Mouse (Mus musculus) thymus, adult 2 months (tissue): ENCODE results near the gene Creb3l1. TPM values are rescaled to one million over a fixed set of nuclear protein-coding genes. Genes with fewer than 3 reads are reported as not detected.

Experiments
- DNase-seq: peaks from one replicate; pipeline ENCODE4 v3.0.0; 2021
- H3K27ac ChIP-seq: fragments of 200-500 bp; 2 replicates; pipeline ENCODE4 v1.5.1; 2012; ENCODE audit warnings: low read length, control low read depth; ENCODE audit not compliant: control insufficient read depth, insufficient read depth
- H3K27me3 ChIP-seq: fragments of 200-500 bp; 2 replicates; pipeline ENCODE4 v1.6.1; 2012; ENCODE audit warnings: mild to moderate bottlenecking, low read length, moderate library complexity, mixed read lengths; ENCODE audit not compliant: control insufficient read depth, insufficient read depth
- H3K36me3 ChIP-seq: fragments of 200-500 bp; 2 replicates; pipeline ENCODE4 v1.6.1; 2012; ENCODE audit warnings: mild to moderate bottlenecking, low read length, moderate library complexity; ENCODE audit not compliant: control insufficient read depth, insufficient read depth
- H3K4me1 ChIP-seq: fragments of 200-500 bp; replicated peaks from 2 replicates; pipeline ENCODE4 v1.6.1; 2012; ENCODE audit warnings: low read length; ENCODE audit not compliant: control insufficient read depth, insufficient read depth
- H3K4me3 ChIP-seq: fragments of 200-500 bp; 2 replicates; pipeline ENCODE4 v1.5.1; 2012; ENCODE audit warnings: mild to moderate bottlenecking, low read length, control low read depth, moderate library complexity; ENCODE audit not compliant: control insufficient read depth, insufficient read depth
- CTCF ChIP-seq: fragments of 200-500 bp; IDR thresholded peaks from 2 replicates; pipeline ENCODE4 v1.5.1; 2012; ENCODE audit warnings: mild to moderate bottlenecking, control low read depth, low read length, moderate library complexity, borderline replicate concordance; ENCODE audit not compliant: control insufficient read depth, poor library complexity, insufficient read depth; ENCODE audit errors: extremely low read depth
- POLR2A ChIP-seq: fragments of 200-500 bp; IDR thresholded peaks from 2 replicates; pipeline ENCODE4 v1.6.1; 2012; ENCODE audit warnings: mild to moderate bottlenecking, low read length, control low read depth, moderate library complexity; ENCODE audit not compliant: control insufficient read depth, poor library complexity, insufficient read depth; ENCODE audit errors: extremely low read depth
- WGBS: fragments of 180-500 bp; shearing (Covaris S2); methylation state at CpG from one replicate; pipeline ENCODE4 v1.1.7; 2018; 5-methylcytosine and 5-hydroxymethylcytosine counted together
- polyA plus RNA-seq: library from polyadenylated mRNA; depleted of rRNA; stranded (reverse); fragments of >200 nt; gene quantifications from 2 replicates; pipeline ENCODE4 v1.2.3, GENCODE M21; 2012

Gene Creb3l1
- polyA plus RNA-seq, 1 experiment = 1.8 TPM

GRCm38 (mm10) chr2:92056760-92057159, 32.5 kb upstream of the Creb3l1 start:
- Histone ChIP-seq H3K36me3 (no peaks in the 10 kb centered on the region), H3K4me3 (no peak overlapping the region), H3K4me1 (peaks cover 19% of the 10 kb centered on the region), H3K27ac (no peak overlapping the region), H3K27me3 (peaks cover 13% of the 10 kb centered on the region; the same call in 1 of the 2 replicates)
- 94% methylated on average over 13 of the region's 13 CpGs for WGBS
- DNase-seq = no peak
- TF ChIP-seq POLR2A = no peak
- no peak for TF ChIP-seq CTCF

GRCm38 (mm10) chr2:92055831-92056236, 31.5 kb upstream of the Creb3l1 start:
- H3K36me3 ChIP-seq = no peaks in the 10 kb centered on the region
- H3K4me3 ChIP-seq = peak overlapping the region; percentile 36
- peaks cover 13% of the 10 kb centered on the region; the same call in 1 of the 2 replicates for H3K27me3 ChIP-seq
- H3K4me1 ChIP-seq = peaks cover 19% of the 10 kb centered on the region
- TF ChIP-seq CTCF (no peak; the same call in 1 of the 2 replicates), POLR2A (no peak)
- peak; percentile 56 for DNase-seq
- H3K27ac ChIP-seq = no peak overlapping the region
- 7% methylated on average over 14 of the region's 14 CpGs for WGBS

GRCm38 (mm10) chr2:92055101-92055813, 31.0 kb upstream of the Creb3l1 start:
- 6% methylated on average over 38 of the region's 38 CpGs for WGBS
- no peak overlapping the region for H3K27ac ChIP-seq
- H3K4me3 ChIP-seq = peak overlapping the region; percentile 36
- H3K36me3 ChIP-seq = no peaks in the 10 kb centered on the region
- DNase-seq = peak; percentile 89
- peaks cover 10% of the 10 kb centered on the region; the same call in 1 of the 2 replicates for H3K27me3 ChIP-seq
- peaks cover 19% of the 10 kb centered on the region for H3K4me1 ChIP-seq
- TF ChIP-seq POLR2A (no peak), CTCF (peak; percentile 14; the same call in 1 of the 2 replicates)

- Histone ChIP-seq H3K4me3 (no peak overlapping the region), H3K27ac (no peak overlapping the region), H3K4me1 (peaks cover 9% of the 10 kb centered on the region), H3K36me3 (no peaks in the 10 kb centered on the region), H3K27me3 (no peaks in the 10 kb centered on the region)
- TF ChIP-seq CTCF (no peak), POLR2A (no peak)
- no peak for DNase-seq
- WGBS = 81% methylated on average over 2 of the region's 2 CpGs
These were observed 28.5 kb upstream of the Creb3l1 start for GRCm38 (mm10) chr2:92052754-92053153.

- Histone ChIP-seq H3K27me3 (no peaks in the 10 kb centered on the region), H3K4me1 (peaks cover 9% of the 10 kb centered on the region), H3K36me3 (no peaks in the 10 kb centered on the region), H3K27ac (no peak overlapping the region), H3K4me3 (no peak overlapping the region)
- 85% methylated on average over 8 of the region's 8 CpGs for WGBS
- DNase-seq = no peak
- TF ChIP-seq POLR2A = no peak
- TF ChIP-seq CTCF = no peak
These were observed 27.9 kb upstream of the Creb3l1 start for GRCm38 (mm10) chr2:92052188-92052587.

GRCm38 (mm10) chr2:92048034-92048690, 23.9 kb upstream of the Creb3l1 start:
- Histone ChIP-seq H3K4me3 (no peak overlapping the region), H3K36me3 (no peaks in the 10 kb centered on the region), H3K27ac (no peak overlapping the region), H3K4me1 (no peaks in the 10 kb centered on the region), H3K27me3 (no peaks in the 10 kb centered on the region)
- no peak for TF ChIP-seq CTCF
- TF ChIP-seq POLR2A = no peak
- WGBS = 88% methylated on average over 9 of the region's 9 CpGs
- DNase-seq = no peak
